Mouse (Mus musculus) forebrain, embryonic 14.5 days (tissue): Measurements from ENCODE around the gene Ppif. TPM values are rescaled to one million over a fixed set of nuclear protein-coding genes. Genes with fewer than 3 reads are reported as not detected.

Source experiments
- ATAC-seq: fragments of 200-750 bp; cut with Nextera tagmentation; 2 replicates; pipeline ENCODE4 v1.8.0; 2017; ENCODE audit warnings: mild to moderate bottlenecking, moderate library complexity
- DNase-seq: peaks from one replicate; pipeline ENCODE4 v3.0.0-alpha.2; 2015; ENCODE audit warnings: low spot score
- H3K27ac ChIP-seq: fragments of 300-500 bp; sonication (generic); 2 replicates; pipeline ENCODE4 v1.5.1; 2014; ENCODE audit warnings: low read depth, mild to moderate bottlenecking, control low read depth, low read length, moderate library complexity
- H3K27me3 ChIP-seq: fragments of 300-500 bp; sonication (generic); replicated peaks from 2 replicates; pipeline ENCODE4 v1.6.1; 2014; ENCODE audit warnings: low read length, control low read depth, mixed read lengths; ENCODE audit not compliant: control insufficient read depth, insufficient read depth
- H3K36me3 ChIP-seq: fragments of 300-500 bp; sonication (generic); 2 replicates; pipeline ENCODE4 v1.6.1; 2014; ENCODE audit warnings: low read length, control low read depth; ENCODE audit not compliant: control insufficient read depth, insufficient read depth
- H3K4me1 ChIP-seq: fragments of 300-500 bp; sonication (generic); 2 replicates; pipeline ENCODE4 v1.6.1; 2014; ENCODE audit warnings: antibody characterized with exemption, low read length, control low read depth; ENCODE audit not compliant: control insufficient read depth, insufficient read depth
- H3K4me2 ChIP-seq: fragments of 300-500 bp; sonication (generic); 2 replicates; pipeline ENCODE4 v1.6.1; 2014; ENCODE audit warnings: mild to moderate bottlenecking, control low read depth, low read length
- H3K4me3 ChIP-seq: fragments of 300-500 bp; sonication (generic); 2 replicates; pipeline ENCODE4 v1.5.1; 2014; ENCODE audit warnings: low read depth, low read length, control low read depth
- H3K9ac ChIP-seq: fragments of 300-500 bp; sonication (generic); 2 replicates; pipeline ENCODE4 v1.6.1; 2014; ENCODE audit warnings: mild to moderate bottlenecking, low read length, control low read depth, moderate library complexity
- H3K9me3 ChIP-seq: fragments of 300-500 bp; sonication (generic); replicated peaks from 2 replicates; pipeline ENCODE4 v1.6.1; 2016; ENCODE audit warnings: low read length, control low read depth, mixed read lengths; ENCODE audit not compliant: control insufficient read depth
- WGBS: fragments of 180-500 bp; shearing (Covaris S2); extraction: QIAGEN DNeasy Blood & Tissue Kit; methylation state at CpG from one replicate; pipeline ENCODE4 v1.1.7; 2014; 5-methylcytosine and 5-hydroxymethylcytosine counted together
- polyA plus RNA-seq: library from polyadenylated mRNA; unstranded; fragments of >200 nt; fragmentation: Nextera tagmentation; extraction: Ambion mirVana; gene quantifications from 2 replicates; pipeline ENCODE4 v1.2.1, GENCODE M21; 2014

Ppif gene
- polyA plus RNA-seq, 1 experiment from 2014 or later = 28.2 TPM

DNA sequence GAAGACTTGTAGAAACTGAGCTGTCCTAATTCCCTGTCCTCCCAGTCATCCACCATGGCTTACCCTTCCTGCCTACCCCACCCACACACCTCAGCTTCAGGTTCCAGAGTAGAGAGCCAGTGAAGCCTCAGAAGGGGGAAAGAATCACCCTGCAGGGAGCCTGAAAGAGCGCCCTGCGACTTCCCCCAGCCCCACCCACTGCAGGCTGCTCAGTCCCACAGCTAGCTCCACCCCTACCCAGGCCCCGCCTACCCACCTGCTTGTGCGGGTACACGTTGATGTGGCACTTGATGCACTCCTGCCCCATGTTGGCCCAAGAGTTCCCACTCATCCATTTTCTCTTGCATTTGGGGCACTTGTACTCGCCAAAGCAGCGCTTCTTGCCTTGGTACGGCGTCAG lies 25.4 kb downstream of the Ppif start:
- Histone ChIP-seq H3K4me3 (no peak overlapping the region), H3K27me3 (no peaks in the 10 kb centered on the region), H3K4me1 (no peaks in the 10 kb centered on the region), H3K36me3 (no peaks in the 10 kb centered on the region), H3K4me2 (no peak overlapping the region), H3K9ac (no peak overlapping the region), H3K27ac (no peak overlapping the region), H3K9me3 (no peaks in the 10 kb centered on the region)
- DNase-seq (no peak), ATAC-seq (no peak)
- 51% methylated on average over 9 of the region's 9 CpGs for WGBS

DNA sequence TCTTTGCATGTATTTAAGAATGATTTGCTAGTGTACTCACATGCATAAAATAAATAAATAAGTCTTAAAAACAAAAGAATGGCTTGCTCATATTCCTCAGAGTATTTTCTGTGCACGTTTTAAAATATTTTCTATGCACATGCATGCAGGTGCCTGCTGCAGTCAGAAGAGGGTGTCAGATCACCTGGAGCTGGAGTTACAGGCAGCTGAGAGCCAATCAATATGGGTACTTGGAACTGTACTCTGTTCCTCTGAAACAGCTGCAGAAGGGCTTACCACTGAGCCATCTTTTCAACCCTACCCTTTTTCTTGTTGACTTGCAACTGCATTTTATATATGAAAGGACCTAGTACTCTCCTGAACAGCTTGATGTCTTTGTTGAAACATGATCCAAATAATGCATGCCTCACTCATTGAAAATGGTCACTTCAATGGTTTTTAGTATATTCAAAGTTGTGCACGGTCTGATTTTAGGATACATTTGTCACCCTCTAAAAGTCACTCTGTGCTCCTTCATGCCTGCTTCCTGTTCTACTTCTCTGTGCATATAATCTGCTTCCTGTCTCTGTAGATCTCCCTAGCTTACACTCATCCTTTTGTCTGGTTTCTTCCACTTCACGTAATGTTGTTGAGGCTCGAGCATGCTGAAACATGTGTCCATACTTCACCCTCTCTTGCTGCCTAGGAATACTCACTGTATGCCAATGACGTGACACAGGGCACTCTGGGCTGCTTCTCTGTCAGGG lies 27.2 kb downstream of the Ppif start:
- no peak for ATAC-seq
- H3K27ac ChIP-seq = no peak overlapping the region

DNA sequence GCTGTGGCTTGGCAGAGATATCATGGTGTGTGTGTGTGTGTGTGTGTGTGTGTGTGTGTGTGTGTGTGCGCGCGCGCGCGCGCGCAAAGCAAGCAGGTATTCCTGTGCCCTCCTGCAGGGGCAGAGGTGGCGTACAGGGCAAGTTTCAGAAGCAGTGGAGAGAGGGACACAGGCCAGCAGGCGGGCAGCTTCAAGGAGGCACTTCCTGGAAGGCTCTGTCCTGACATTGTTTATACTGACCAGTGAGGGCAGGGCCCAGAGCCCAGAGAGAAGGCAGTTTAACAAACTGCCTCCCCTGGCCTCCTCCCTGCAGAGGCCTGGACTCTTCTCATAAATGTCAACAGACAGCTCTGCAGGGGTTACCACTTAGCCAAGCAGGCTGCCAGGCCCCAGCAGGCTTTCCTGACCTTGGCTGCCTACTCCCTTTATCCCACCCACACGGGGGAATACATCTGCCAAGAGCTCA lies 31.1 kb downstream of the Ppif start:
- ATAC-seq (no peak), DNase-seq (no peak)
- H3K4me3 ChIP-seq = no peak overlapping the region
- H3K9me3 ChIP-seq = no peaks in the 10 kb centered on the region
- H3K36me3 ChIP-seq = no peaks in the 10 kb centered on the region
- H3K4me1 ChIP-seq = no peaks in the 10 kb centered on the region
- H3K27me3 ChIP-seq = no peaks in the 10 kb centered on the region
- H3K27ac ChIP-seq = no peak overlapping the region
- 75% methylated on average over 10 of the region's 11 CpGs for WGBS
- H3K9ac ChIP-seq = no peak overlapping the region
- H3K4me2 ChIP-seq = no peak overlapping the region

More for the DNA sequence above, 27.2 kb downstream of the Ppif start:
- Histone ChIP-seq H3K27me3 (no peaks in the 10 kb centered on the region), H3K9me3 (no peaks in the 10 kb centered on the region), H3K4me2 (no peak overlapping the region), H3K4me1 (no peaks in the 10 kb centered on the region), H3K4me3 (no peak overlapping the region), H3K9ac (no peak overlapping the region), H3K36me3 (no peaks in the 10 kb centered on the region)
- WGBS = 90% methylated on average over 5 of the region's 5 CpGs
- DNase-seq = no peak

DNA sequence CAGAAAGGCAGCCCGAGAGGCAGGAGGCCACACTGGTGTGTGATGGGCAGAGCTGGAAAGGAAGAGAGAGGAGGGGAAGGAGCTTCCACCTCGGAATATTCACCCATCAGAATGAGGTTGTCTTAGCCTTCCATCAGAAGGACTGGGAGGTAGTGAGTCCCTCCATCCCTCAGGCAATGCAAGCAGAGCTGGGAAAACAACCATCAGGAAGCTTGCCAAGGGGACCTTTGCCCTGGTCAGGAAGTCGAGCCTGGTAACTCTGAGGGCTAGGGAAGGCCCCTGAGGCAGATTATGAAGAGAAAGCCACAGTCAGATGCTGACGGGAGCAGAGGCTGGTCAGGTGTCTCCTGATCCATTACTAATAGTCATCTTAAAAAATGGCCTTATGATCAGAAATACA lies 31.7 kb downstream of the Ppif start:
- Histone ChIP-seq H3K9ac (no peak overlapping the region), H3K36me3 (no peaks in the 10 kb centered on the region), H3K4me1 (no peaks in the 10 kb centered on the region), H3K4me2 (no peak overlapping the region), H3K9me3 (no peaks in the 10 kb centered on the region), H3K27me3 (no peaks in the 10 kb centered on the region), H3K4me3 (no peak overlapping the region), H3K27ac (no peak overlapping the region)
- DNase-seq (no peak), ATAC-seq (no peak)
- 53% methylated on average over 4 of the region's 4 CpGs for WGBS

DNA sequence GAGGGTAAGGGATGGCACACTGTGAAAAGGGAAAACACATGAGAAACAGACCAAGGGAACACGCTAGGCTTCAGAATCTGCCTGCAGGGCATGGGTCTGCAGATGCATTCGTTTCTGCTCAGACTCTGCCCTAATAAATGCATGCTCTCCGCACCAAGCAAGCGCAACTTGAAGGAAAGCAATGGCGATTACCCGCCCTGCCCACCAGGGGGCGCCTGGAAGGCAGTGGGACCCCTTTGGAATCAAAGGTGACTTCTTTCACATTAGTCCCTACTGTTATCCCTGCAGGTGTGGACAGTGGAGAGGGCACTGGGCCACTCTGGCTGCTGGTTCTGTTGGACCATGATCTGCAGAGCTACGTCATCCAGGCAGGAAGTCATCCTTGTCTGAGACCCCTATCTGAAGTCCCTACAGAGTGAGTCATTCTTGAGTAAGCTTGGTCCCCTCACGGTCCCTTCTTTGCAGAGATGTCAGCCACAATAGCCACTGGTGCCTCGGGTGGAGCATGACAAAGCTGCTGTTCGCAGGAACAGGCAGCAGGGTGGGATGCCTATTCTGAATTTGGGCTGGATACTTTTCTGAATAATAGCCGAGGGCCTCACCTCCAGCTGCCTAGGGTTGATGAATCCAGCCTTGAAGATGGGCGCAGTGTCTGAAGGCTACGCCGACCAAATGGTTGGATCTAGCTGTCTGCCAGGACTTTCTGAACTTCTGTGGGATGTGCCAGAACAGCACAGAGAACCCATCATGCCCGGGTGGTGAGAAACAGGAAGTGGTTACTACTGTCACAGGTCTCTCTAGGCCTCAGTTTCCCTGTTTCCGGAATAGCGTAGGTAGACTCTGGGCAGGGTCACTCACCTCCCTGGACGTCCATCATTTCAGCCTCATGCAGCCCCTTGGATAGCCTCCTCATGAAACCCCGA lies 32.5 kb downstream of the Ppif start:
- H3K27ac ChIP-seq = no peak overlapping the region
- no peak overlapping the region for H3K4me3 ChIP-seq
- H3K36me3 ChIP-seq = no peaks in the 10 kb centered on the region
- H3K9ac ChIP-seq = no peak overlapping the region
- H3K27me3 ChIP-seq = no peaks in the 10 kb centered on the region
- H3K9me3 ChIP-seq = no peaks in the 10 kb centered on the region
- no peaks in the 10 kb centered on the region for H3K4me1 ChIP-seq
- DNase-seq = peak; percentile 67
- 0 out of 2 replicates have a peak, but pooled peaks have one; percentile 29 for ATAC-seq
- 59% methylated on average over 20 of the region's 20 CpGs for WGBS
- no peak overlapping the region for H3K4me2 ChIP-seq

DNA sequence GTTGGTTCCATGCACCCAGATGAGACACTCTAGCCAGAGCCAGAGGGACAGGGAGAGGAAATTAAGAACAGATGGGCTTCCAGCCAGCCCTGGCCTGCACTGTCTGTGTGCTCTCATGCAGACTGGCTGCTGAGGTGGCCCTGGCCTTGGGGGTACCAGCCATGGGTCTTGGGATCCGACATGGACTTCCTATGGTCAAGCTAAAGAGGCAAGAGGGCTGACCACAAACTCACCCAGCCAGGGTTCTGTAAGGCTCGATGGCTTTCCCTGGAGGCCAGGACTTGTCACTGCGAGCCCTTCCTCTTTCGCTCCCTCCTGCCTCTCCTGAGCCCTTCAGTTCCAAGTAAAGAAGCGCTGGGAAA lies 33.2 kb downstream of the Ppif start:
- ATAC-seq = no peak
- no peak for DNase-seq
- Histone ChIP-seq H3K4me1 (no peaks in the 10 kb centered on the region), H3K4me2 (no peak overlapping the region), H3K36me3 (no peaks in the 10 kb centered on the region), H3K4me3 (no peak overlapping the region), H3K9ac (no peak overlapping the region), H3K27ac (no peak overlapping the region), H3K9me3 (no peaks in the 10 kb centered on the region), H3K27me3 (no peaks in the 10 kb centered on the region)
- 79% methylated on average over 5 of the region's 5 CpGs for WGBS

DNA sequence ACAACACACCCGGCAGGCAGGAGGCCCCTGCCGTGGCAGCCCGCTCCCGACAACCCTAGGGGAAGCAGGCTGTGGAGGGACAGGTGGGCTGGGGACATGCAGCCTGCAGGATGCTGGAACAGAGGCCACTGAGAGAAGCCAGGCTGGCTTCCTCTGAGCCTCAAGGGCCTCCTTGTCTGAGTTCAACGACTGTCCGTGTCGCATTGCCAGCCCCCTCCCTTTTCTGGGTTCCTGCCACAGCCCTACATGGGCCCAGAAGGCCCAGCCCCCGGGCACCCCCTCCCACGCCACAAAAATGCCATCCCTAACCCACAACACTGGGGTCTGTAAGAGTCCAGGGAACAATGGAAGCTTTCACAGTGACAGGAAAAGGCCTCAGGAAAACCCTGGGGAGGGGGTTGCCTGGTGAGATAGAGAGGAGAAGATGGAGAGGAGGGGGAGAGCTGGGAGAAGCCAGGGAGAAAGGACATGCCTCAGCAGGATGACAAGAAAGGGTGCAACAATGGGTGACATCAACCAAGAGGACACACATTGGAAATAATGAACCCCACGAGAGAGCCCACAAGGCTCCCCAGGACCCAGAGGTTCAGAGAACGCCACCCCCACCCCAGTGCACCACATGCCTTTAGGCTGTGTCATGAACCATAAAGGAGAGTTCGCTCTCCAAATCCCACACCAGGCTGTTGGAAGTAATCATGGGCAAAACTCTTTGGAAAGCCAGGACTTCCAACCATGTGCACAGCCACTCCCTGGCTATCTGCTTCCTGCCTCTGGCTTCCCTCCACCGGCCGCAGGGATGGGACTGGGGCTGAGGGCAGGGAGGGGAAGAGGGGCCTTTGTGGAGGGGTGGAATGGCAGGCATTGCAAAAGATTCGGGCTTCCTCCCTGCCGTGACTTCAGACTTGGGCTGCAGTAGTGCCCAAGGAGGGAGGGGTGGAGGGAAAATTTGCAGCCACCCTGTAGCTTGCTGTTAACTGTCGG lies 41.1 kb downstream of the Ppif start:
- peak overlapping the region; percentile 17; the same call in 1 of the 2 replicates for H3K9ac ChIP-seq
- no peaks in the 10 kb centered on the region for H3K36me3 ChIP-seq
- 35% methylated on average over 17 of the region's 17 CpGs for WGBS

DNA sequence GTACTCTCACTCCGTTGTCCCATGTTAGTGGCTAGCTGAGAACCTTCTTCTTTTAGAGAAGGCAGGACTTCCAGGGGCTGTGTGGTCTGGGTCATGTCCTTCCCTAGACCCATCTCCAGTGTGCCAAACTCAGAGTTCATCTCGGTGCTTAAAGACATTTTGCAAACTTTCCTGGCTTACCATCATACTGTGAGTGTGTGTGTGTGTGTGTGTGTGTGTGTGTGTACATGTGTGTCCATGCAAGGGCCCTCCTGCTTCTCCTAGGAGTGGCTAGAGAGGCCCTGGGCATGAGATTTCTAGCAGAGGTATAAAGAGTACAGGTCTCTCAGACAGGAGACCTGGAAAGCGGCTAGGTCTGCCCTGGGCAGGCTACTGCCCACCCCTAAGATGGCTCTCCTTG lies 42.2 kb downstream of the Ppif start:
- DNase-seq = no peak
- H3K4me3 ChIP-seq = no peak overlapping the region
- H3K27ac ChIP-seq = no peak overlapping the region
- H3K4me1 ChIP-seq = peaks cover 9% of the 10 kb centered on the region
- no peaks in the 10 kb centered on the region for H3K36me3 ChIP-seq
- H3K9me3 ChIP-seq = no peaks in the 10 kb centered on the region
- H3K4me2 ChIP-seq = no peak overlapping the region
- no peaks in the 10 kb centered on the region for H3K27me3 ChIP-seq
- no peak overlapping the region for H3K9ac ChIP-seq
- 75% methylated on average over 3 of the region's 3 CpGs for WGBS
- ATAC-seq = no peak

More for the DNA sequence above, 41.1 kb downstream of the Ppif start:
- peaks cover 9% of the 10 kb centered on the region for H3K4me1 ChIP-seq
- no peaks in the 10 kb centered on the region for H3K9me3 ChIP-seq
- no peaks in the 10 kb centered on the region for H3K27me3 ChIP-seq
- DNase-seq (peak; percentile 36), ATAC-seq (peak; percentile 62; the same call in 1 of the 2 replicates)
- H3K4me3 ChIP-seq = no peak overlapping the region
- 0 out of 2 replicates have a peak overlapping the region, but pooled peaks have one; percentile 27 for H3K27ac ChIP-seq
- H3K4me2 ChIP-seq = no peak overlapping the region
